Mouse (Mus musculus) T-helper 17 cell (primary cell): ENCODE measurements around the gene Chil5.
"Not testable (repeated sequence)": the region's sequence is repeated elsewhere in the genome, so short reads cannot be mapped to it uniquely, and the experiment has no call there.

Experiments
- in situ Hi-C, 2 experiments: fragments of 300-600 bp; cut with MboI, MseI; formaldehyde crosslinking; loops; 1 replicate in 1 of 2; 2 replicates in 1 of 2; pipeline ENCODE4 v1.15.1; 2025; ENCODE audit warnings: high pct_unique_total_duplicates in 2 of 2

Gene Chil5

DNA sequence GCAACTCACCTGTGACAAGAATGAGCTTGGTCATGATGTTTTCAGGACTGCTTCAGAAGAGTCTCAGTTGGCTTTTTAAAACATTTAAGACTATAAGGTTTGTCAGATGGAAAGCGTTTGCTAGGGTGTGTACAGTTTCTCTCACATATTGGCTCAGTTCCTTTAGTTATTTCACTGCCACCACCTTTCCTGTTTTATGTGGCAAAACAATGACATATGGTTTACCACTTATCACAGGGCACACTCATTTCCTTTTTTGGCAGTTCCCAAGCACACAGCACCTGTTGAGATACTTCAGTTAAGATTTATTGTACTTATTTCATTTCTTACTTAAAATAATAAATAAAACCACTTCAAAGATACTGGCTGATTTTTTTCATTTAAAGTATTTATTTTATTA is at the start of gene Chil5:
Chil5 (minus strand) TSS at position 34 of the 400 bp plus-strand sequence.
- in situ Hi-C loops: no loop called here

- in situ Hi-C loops: loop anchor here in 1 of 2 experiments (10.0 kb wide), 1 partner anchor 960 kb away; no protein-coding TSS in a partner anchor
These were observed 42.2 kb upstream of the Chil5 start for GRCm38 (mm10) chr3:106074824-106075223.

- in situ Hi-C loops: loop anchor here in 1 of 2 experiments (10.0 kb wide), 1 partner anchor 956 kb away; no protein-coding TSS in a partner anchor
These were observed 38.4 kb upstream of the Chil5 start for GRCm38 (mm10) chr3:106070994-106071393.

DNA sequence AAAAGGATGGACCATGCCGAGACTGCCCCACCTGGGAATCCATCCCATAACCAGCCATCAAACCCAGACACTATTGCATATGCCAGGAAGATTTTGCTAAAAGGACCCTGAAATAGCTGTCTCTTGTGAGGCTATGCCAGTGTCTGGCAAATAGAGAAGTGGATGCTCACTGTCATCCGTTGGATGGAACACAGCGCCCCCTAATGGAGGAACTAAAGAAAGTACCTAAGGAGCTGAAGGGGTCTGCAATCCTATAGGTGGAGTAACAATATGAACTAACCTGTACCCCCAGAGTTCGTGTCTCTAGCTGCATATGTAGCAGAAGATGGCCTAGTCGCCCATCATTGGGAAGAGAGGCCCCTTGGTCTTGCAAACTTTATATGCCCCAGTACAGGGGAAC is 35.1 kb upstream of the Chil5 start:
- in situ Hi-C loops: loop anchor here in 1 of 2 experiments (5.0 kb wide), 1 partner anchor 75 kb away; no protein-coding TSS in a partner anchor

- in situ Hi-C loops: no loop called here
These were observed 25.4 kb upstream of the Chil5 start for GRCm38 (mm10) chr3:106057966-106058365.

- in situ Hi-C loops: no loop called here
These were observed 19.3 kb upstream of the Chil5 start for GRCm38 (mm10) chr3:106051896-106052295.

- in situ Hi-C loops: no loop called here
These were observed 7.7 kb upstream of the Chil5 start for GRCm38 (mm10) chr3:106040306-106040705.

- in situ Hi-C loops: no loop called here
These were observed 8.5 kb downstream of the Chil5 start for GRCm38 (mm10) chr3:106024135-106024534.

DNA sequence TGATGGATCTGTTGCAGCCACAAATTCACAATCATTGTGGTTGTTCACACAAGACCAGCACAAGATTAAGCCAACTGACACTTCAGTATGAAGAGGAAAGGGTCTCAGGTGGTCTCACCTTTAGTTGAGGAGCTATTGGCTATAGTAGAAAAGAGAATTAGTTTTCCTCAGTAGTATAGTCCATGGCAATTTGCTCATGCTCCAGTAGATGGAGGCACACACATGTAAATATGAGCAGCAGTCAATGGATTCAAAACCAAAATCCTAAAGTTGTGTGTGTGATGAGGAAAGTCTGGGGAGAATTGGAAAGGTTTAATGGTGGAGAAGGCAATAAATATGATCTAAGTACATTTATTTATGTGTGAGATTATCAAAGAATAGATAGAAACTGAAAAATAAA is 10.8 kb downstream of the Chil5 start:
- in situ Hi-C loops: no loop called here

- in situ Hi-C loops: no loop called here
These were observed 18.1 kb downstream of the Chil5 start, which contains the start of gene Pifo for GRCm38 (mm10) chr3:106014546-106014945. Pifo (minus strand) TSS chr3:106014646.

GRCm38 (mm10) chr3:106003360-106003759 is 29.3 kb downstream of the Chil5 start:
- in situ Hi-C loops: not testable (repeated sequence)

DNA sequence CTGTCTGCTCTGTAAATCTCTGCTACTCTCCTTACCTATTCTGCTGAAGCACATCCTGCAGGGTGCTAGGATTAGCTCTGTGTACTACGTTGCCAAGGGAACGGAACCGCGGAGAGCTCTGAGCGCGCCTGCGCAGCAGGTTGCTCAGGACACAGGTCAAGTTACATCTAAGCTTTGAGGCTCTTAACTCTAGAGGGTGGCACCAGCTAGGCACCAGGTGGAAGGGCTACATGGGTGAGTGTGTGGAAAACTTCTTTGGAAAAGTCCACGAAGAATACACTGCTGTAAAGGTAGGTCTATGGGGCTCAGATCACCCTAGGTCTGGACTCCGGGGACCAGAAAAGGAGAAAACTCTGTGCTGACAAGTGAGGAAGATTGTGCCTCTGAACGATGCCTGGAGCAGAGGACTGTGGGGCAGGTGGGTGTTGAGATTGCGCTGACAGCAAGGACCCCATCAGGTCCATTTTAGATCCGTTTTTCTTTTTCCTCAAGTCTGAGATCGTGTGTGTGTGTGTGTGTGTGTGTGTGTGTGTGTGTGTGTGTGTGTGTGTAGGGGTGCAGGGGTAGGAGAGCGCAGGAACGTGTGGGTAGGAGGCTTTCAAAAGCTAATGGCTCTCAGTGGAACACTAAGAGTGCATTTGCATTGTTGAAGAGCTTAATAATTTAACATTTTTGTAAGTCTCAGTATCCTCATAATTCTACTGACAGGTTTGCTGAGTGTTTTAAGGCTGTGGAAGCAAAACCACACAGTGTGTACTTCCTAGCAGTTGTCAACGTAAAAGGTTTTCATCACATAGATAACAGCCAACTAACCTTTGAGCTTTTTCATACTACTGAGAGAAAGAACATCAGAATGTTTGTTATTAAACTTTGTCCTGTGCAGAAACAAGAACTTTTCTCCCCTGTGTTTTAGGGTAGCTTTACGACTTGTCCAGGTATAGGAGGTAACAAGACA is 30.9 kb downstream of the Chil5 start:
- in situ Hi-C loops: no loop called here

DNA sequence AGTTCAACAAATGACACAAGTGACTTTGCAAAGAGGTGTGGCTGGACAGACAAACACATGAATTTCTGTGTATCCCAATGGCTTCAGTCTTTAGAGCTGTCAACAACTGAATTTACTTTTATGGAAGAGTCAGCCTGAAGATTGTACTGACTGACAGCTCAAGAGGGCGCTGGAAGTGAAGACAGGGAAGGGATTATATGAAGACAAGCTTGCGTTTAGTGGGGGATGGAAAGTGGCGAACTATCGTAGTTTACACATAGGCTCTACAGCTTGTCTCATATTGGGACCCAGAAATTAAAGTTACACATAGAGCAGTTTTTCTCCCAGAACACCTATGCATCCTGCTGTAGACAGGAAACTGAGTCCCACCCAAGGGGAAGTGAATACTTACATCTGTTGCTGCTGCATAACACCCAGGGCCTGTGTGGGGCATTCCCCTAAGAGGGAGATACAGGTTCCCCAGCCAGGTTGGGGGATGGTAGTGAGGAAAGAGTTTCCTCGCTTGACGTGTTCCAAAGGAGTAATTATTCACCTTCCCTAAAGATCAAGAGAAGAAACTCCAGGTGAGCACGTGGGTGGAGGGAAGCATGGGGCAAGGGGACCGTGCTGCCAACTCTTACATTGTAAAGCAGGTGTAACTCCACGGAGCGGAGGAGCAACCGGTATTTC is 31.8 kb downstream of the Chil5 start:
- in situ Hi-C loops: no loop called here

- in situ Hi-C loops: loop anchor here (5.0 kb wide), 4 partner anchors 43 to 453 kb away; no protein-coding TSS in a partner anchor
These were observed 37.9 kb downstream of the Chil5 start for GRCm38 (mm10) chr3:105994730-105995129.

- in situ Hi-C loops: loop anchor here (5.0 kb wide), 4 partner anchors 46 to 456 kb away; no protein-coding TSS in a partner anchor
These were observed 40.8 kb downstream of the Chil5 start for GRCm38 (mm10) chr3:105991653-105992283.

DNA sequence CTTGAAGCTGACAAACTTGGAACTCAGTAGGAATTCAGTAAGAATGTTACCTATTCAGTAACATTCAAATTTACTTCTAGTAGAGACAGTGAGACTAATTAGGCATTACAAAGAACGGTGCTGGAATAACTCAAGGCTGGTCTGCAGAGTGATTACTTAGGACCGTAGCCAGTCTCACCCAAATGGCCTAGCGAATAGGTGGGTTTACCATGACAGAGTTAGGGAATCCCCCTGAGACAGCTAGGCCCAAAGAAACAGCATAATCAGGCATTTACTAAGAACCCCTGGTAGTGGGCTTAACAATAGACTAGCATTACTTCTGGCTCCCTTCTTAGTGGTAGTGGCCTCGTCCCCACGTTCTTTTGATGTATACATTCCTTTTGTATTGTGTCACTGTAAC is 43.0 kb downstream of the Chil5 start:
- in situ Hi-C loops: loop anchor here (5.0 kb wide), 4 partner anchors 48 to 458 kb away; no protein-coding TSS in a partner anchor

- in situ Hi-C loops: loop anchor here in 1 of 2 experiments (25.0 kb wide), 1 partner anchor 1363 kb away; the partner anchor contains the start of gene Rbm15
These were observed 58.4 kb downstream of the Chil5 start for GRCm38 (mm10) chr3:105974174-105974573.

DNA sequence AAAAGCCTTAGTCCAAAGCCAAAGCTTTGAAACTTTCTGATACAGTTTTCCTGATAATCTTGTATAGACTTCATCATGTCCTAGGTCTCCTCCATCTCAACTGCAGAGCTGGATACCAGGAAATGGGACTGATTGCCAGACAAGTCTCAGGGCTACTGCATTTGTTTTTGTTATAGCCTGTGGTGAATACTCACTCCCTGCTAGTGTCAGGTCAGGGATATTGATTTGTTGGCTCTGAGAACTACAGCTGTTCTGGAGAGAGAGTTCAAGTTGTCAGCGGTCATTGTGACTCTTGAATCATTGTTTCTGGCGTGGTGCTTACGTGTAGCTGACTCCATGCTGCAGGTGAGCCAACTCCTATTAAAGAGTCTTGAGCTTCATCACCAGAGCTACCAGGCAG is 59.2 kb downstream of the Chil5 start, which contains the start of gene Ovgp1:
Ovgp1 (plus strand) TSS at position 301 of the 400 bp plus-strand sequence.
- in situ Hi-C loops: loop anchor here in 1 of 2 experiments (25.0 kb wide), 1 partner anchor 1364 kb away; the partner anchor contains the start of gene Rbm15

- in situ Hi-C loops: loop anchor here in 1 of 2 experiments (25.0 kb wide), 1 partner anchor 1365 kb away; the partner anchor contains the start of gene Rbm15
These were observed 60.7 kb downstream of the Chil5 start for GRCm38 (mm10) chr3:105971831-105972446.
